Mouse (Mus musculus): ENCODE measurements around the gene Gabrb2. TPM values are rescaled to one million over a fixed set of nuclear protein-coding genes. Genes with fewer than 3 reads are reported as not detected.

The Gabrb2 gene
- polyA plus RNA-seq, 1 experiment from 2014 or later, result 2.2 TPM

- no peaks in the 10 kb centered on the region for H3K4me1 ChIP-seq (ENCODE audit: control insufficient read depth, insufficient read depth, low read length)
- H3K27ac ChIP-seq (ENCODE audit: low read depth, low read length), result no peak overlapping the region
- no peaks in the 10 kb centered on the region for H3K9me3 ChIP-seq (replicated peaks; ENCODE audit: control insufficient read depth, low read length)
- no peak for ATAC-seq (replicated peaks; ENCODE audit: insufficient number of reproducible peaks, low FRiP score, low TSS enrichment)
- no peaks in the 10 kb centered on the region for H3K27me3 ChIP-seq (ENCODE audit: control insufficient read depth, insufficient read depth, low read length)
- H3K4me3 ChIP-seq (ENCODE audit: low read depth, low read length), result no peak overlapping the region
- no peak overlapping the region for H3K9ac ChIP-seq (ENCODE audit: low read depth, low read length)
- no peaks in the 10 kb centered on the region for H3K36me3 ChIP-seq (ENCODE audit: control insufficient read depth, insufficient read depth, low read length)
- no peak overlapping the region for H3K4me2 ChIP-seq
Observed at GRCm38 (mm10) chr11:42431495-42431894, 11.9 kb downstream of the Gabrb2 start.

GRCm38 (mm10) chr11:42438978-42439377, 19.4 kb downstream of the Gabrb2 start:
- no peak for ATAC-seq (replicated peaks; ENCODE audit: insufficient number of reproducible peaks, low FRiP score, low TSS enrichment)
- H3K27me3 ChIP-seq (ENCODE audit: control insufficient read depth, insufficient read depth, low read length), result no peaks in the 10 kb centered on the region
- 70% methylated on average over 2 of the region's 2 CpGs for WGBS (ENCODE audit: insufficient replicate concordance)
- no peaks in the 10 kb centered on the region for H3K9me3 ChIP-seq (replicated peaks; ENCODE audit: control insufficient read depth, low read length)
- no peak overlapping the region for H3K4me3 ChIP-seq (ENCODE audit: low read depth, low read length)
- H3K4me1 ChIP-seq (ENCODE audit: control insufficient read depth, insufficient read depth, low read length), result no peaks in the 10 kb centered on the region
- no peak overlapping the region for H3K4me2 ChIP-seq
- H3K27ac ChIP-seq (ENCODE audit: low read depth, low read length), result no peak overlapping the region
- H3K9ac ChIP-seq (ENCODE audit: low read depth, low read length), result no peak overlapping the region
- H3K36me3 ChIP-seq (ENCODE audit: control insufficient read depth, insufficient read depth, low read length), result no peaks in the 10 kb centered on the region

- Histone ChIP-seq H3K4me2 (no peak overlapping the region), H3K9me3 (replicated peaks; ENCODE audit: control insufficient read depth, low read length) (no peaks in the 10 kb centered on the region), H3K4me3 (ENCODE audit: low read depth, low read length) (no peak overlapping the region), H3K9ac (ENCODE audit: low read depth, low read length) (no peak overlapping the region), H3K27me3 (ENCODE audit: control insufficient read depth, insufficient read depth, low read length) (no peaks in the 10 kb centered on the region), H3K36me3 (ENCODE audit: control insufficient read depth, insufficient read depth, low read length) (no peaks in the 10 kb centered on the region), H3K27ac (ENCODE audit: low read depth, low read length) (no peak overlapping the region), H3K4me1 (ENCODE audit: control insufficient read depth, insufficient read depth, low read length) (no peaks in the 10 kb centered on the region)
- no peak for ATAC-seq (replicated peaks; ENCODE audit: insufficient number of reproducible peaks, low FRiP score, low TSS enrichment)
Observed at GRCm38 (mm10) chr11:42443641-42444040, 24.1 kb downstream of the Gabrb2 start.

- no peaks in the 10 kb centered on the region for H3K36me3 ChIP-seq (ENCODE audit: control insufficient read depth, insufficient read depth, low read length)
- H3K4me2 ChIP-seq, result no peak overlapping the region
- no peak overlapping the region for H3K27ac ChIP-seq (ENCODE audit: low read depth, low read length)
- no peak for ATAC-seq (replicated peaks; ENCODE audit: insufficient number of reproducible peaks, low FRiP score, low TSS enrichment)
- WGBS (ENCODE audit: insufficient replicate concordance), result 73% methylated on average over 4 of the region's 4 CpGs
- no peaks in the 10 kb centered on the region for H3K9me3 ChIP-seq (replicated peaks; ENCODE audit: control insufficient read depth, low read length)
- no peak overlapping the region for H3K9ac ChIP-seq (ENCODE audit: low read depth, low read length)
- H3K27me3 ChIP-seq (ENCODE audit: control insufficient read depth, insufficient read depth, low read length), result no peaks in the 10 kb centered on the region
- H3K4me3 ChIP-seq (ENCODE audit: low read depth, low read length), result no peak overlapping the region
- H3K4me1 ChIP-seq (ENCODE audit: control insufficient read depth, insufficient read depth, low read length), result no peaks in the 10 kb centered on the region
Observed at GRCm38 (mm10) chr11:42448929-42449328, 29.4 kb downstream of the Gabrb2 start.

GRCm38 (mm10) chr11:42464136-42464535, 44.6 kb downstream of the Gabrb2 start:
- no peak overlapping the region for H3K4me2 ChIP-seq
- no peaks in the 10 kb centered on the region for H3K9me3 ChIP-seq (replicated peaks; ENCODE audit: control insufficient read depth, low read length)
- H3K27ac ChIP-seq (ENCODE audit: low read depth, low read length), result no peak overlapping the region
- H3K27me3 ChIP-seq (ENCODE audit: control insufficient read depth, insufficient read depth, low read length), result no peaks in the 10 kb centered on the region
- H3K4me3 ChIP-seq (ENCODE audit: low read depth, low read length), result no peak overlapping the region
- no peaks in the 10 kb centered on the region for H3K36me3 ChIP-seq (ENCODE audit: control insufficient read depth, insufficient read depth, low read length)
- H3K9ac ChIP-seq (ENCODE audit: low read depth, low read length), result no peak overlapping the region
- 86% methylated on average over 1 of the region's 1 CpGs for WGBS (ENCODE audit: insufficient replicate concordance)
- H3K4me1 ChIP-seq (ENCODE audit: control insufficient read depth, insufficient read depth, low read length), result no peaks in the 10 kb centered on the region
- no peak for ATAC-seq (replicated peaks; ENCODE audit: insufficient number of reproducible peaks, low FRiP score, low TSS enrichment)

DNA sequence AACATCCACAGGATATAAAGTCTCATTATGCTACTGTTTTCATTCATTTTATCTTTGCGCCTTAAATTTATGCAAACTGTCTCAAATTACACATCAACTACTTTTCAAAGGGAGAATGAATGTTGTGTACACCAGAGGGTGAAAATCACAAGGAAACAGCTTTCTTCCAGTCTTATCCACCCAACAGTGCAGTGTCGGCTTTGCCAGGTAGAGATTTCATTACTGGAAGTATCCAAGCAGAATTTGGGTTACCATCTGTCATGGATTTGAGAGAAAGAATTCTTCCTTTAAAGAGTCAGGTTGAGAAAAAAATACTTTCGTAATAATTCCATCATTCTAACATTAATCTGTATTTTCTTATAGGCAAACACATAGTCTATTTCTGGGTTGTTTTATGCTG, 48.8 kb downstream of the Gabrb2 start:
- WGBS (ENCODE audit: insufficient replicate concordance), result 89% methylated on average over 3 of the region's 3 CpGs
- no peaks in the 10 kb centered on the region for H3K9me3 ChIP-seq (replicated peaks; ENCODE audit: control insufficient read depth, low read length)
- ATAC-seq (replicated peaks; ENCODE audit: insufficient number of reproducible peaks, low FRiP score, low TSS enrichment), result no peak

DNA sequence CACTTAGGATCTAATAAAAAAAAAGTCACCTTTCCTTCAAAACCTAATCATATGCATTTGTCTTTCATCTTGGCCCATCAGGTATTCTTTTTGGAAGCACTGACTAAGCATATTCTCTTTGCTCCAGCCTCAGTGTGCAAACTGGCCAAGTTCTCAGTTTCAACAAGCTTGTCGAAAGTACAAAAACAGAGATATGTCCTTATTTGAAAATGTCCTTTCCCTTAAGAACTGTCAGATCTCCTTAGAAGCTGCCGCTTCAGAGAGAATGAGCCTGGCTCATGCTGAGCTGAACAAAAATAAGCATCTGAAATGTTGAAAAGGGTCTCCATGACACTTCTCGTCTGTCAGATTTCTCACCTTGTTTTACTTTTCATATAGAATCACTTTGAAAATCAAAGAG, 55.0 kb downstream of the Gabrb2 start:
- Histone ChIP-seq H3K4me3 (ENCODE audit: low read depth, low read length) (no peak overlapping the region), H3K36me3 (ENCODE audit: control insufficient read depth, insufficient read depth, low read length) (no peaks in the 10 kb centered on the region), H3K27ac (ENCODE audit: low read depth, low read length) (no peak overlapping the region), H3K9ac (ENCODE audit: low read depth, low read length) (no peak overlapping the region), H3K4me2 (no peak overlapping the region), H3K27me3 (ENCODE audit: control insufficient read depth, insufficient read depth, low read length) (no peaks in the 10 kb centered on the region), H3K9me3 (replicated peaks; ENCODE audit: control insufficient read depth, low read length) (no peaks in the 10 kb centered on the region), H3K4me1 (ENCODE audit: control insufficient read depth, insufficient read depth, low read length) (no peaks in the 10 kb centered on the region)
- ATAC-seq (replicated peaks; ENCODE audit: insufficient number of reproducible peaks, low FRiP score, low TSS enrichment), result no peak
- 82% methylated on average over 3 of the region's 3 CpGs for WGBS (ENCODE audit: insufficient replicate concordance)

More for the DNA sequence above, 48.8 kb downstream of the Gabrb2 start:
- no peaks in the 10 kb centered on the region for H3K27me3 ChIP-seq (ENCODE audit: control insufficient read depth, insufficient read depth, low read length)
- no peak overlapping the region for H3K27ac ChIP-seq (ENCODE audit: low read depth, low read length)
- no peak overlapping the region for H3K4me3 ChIP-seq (ENCODE audit: low read depth, low read length)
- no peak overlapping the region for H3K9ac ChIP-seq (ENCODE audit: low read depth, low read length)
- H3K4me2 ChIP-seq, result no peak overlapping the region
- no peaks in the 10 kb centered on the region for H3K4me1 ChIP-seq (ENCODE audit: control insufficient read depth, insufficient read depth, low read length)
- no peaks in the 10 kb centered on the region for H3K36me3 ChIP-seq (ENCODE audit: control insufficient read depth, insufficient read depth, low read length)

GRCm38 (mm10) chr11:42487625-42488024, 68.1 kb downstream of the Gabrb2 start:
- H3K27ac ChIP-seq (ENCODE audit: low read depth, low read length), result no peak overlapping the region
- H3K36me3 ChIP-seq (ENCODE audit: control insufficient read depth, insufficient read depth, low read length), result no peaks in the 10 kb centered on the region
- no peak for ATAC-seq (replicated peaks; ENCODE audit: insufficient number of reproducible peaks, low FRiP score, low TSS enrichment)
- no peaks in the 10 kb centered on the region for H3K4me1 ChIP-seq (ENCODE audit: control insufficient read depth, insufficient read depth, low read length)
- H3K27me3 ChIP-seq (ENCODE audit: control insufficient read depth, insufficient read depth, low read length), result no peaks in the 10 kb centered on the region
- no peak overlapping the region for H3K4me2 ChIP-seq
- no peak overlapping the region for H3K4me3 ChIP-seq (ENCODE audit: low read depth, low read length)
- no peaks in the 10 kb centered on the region for H3K9me3 ChIP-seq (replicated peaks; ENCODE audit: control insufficient read depth, low read length)
- no peak overlapping the region for H3K9ac ChIP-seq (ENCODE audit: low read depth, low read length)

DNA sequence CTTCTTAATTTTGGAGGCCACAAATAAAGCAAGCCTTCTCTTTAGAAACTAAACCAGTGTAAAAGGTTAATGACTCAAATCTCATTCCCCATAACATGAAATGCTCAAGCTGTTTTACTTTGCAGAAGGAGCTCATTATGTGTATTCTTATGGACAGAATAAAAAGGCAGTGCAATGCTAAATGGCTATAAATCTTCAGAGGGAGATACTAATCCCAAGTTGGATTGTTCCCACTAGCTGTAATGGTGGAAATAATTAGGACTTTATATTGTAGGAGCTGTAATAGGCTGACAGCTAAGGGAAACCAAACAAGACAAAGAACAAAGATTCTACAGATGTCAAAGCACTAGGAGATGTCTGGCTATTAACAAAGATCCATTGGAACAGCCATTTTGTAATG, 81.6 kb downstream of the Gabrb2 start:
- H3K9me3 ChIP-seq (replicated peaks; ENCODE audit: control insufficient read depth, low read length), result no peaks in the 10 kb centered on the region
- no peak overlapping the region for H3K4me2 ChIP-seq
- H3K36me3 ChIP-seq (ENCODE audit: control insufficient read depth, insufficient read depth, low read length), result no peaks in the 10 kb centered on the region
- no peak for ATAC-seq (replicated peaks; ENCODE audit: insufficient number of reproducible peaks, low FRiP score, low TSS enrichment)
- H3K9ac ChIP-seq (ENCODE audit: low read depth, low read length), result no peak overlapping the region
- H3K4me1 ChIP-seq (ENCODE audit: control insufficient read depth, insufficient read depth, low read length), result no peaks in the 10 kb centered on the region
- H3K4me3 ChIP-seq (ENCODE audit: low read depth, low read length), result no peak overlapping the region
- H3K27ac ChIP-seq (ENCODE audit: low read depth, low read length), result no peak overlapping the region
- H3K27me3 ChIP-seq (ENCODE audit: control insufficient read depth, insufficient read depth, low read length), result no peaks in the 10 kb centered on the region
